Mouse (Mus musculus): ENCODE data around the gene Bmpr2.
"Not testable (repeated sequence)": the region's sequence is repeated elsewhere in the genome, so short reads cannot be mapped to it uniquely, and the experiment has no call there.

GRCm38 (mm10) chr1:59749724-59750123 is 13.5 kb upstream of the Bmpr2 start:
- TF ChIP-seq CTCF (IDR thresholded peaks at IDR 0.05; ENCODE audit: insufficient read depth, low read length); POLR2A (IDR thresholded peaks at IDR 0.05; ENCODE audit: borderline replicate concordance, extremely low read depth, low read depth, low read length): not testable (repeated sequence)
